ENCODE assay signal across 17 mouse cellular contexts in the genomic region with DNA sequence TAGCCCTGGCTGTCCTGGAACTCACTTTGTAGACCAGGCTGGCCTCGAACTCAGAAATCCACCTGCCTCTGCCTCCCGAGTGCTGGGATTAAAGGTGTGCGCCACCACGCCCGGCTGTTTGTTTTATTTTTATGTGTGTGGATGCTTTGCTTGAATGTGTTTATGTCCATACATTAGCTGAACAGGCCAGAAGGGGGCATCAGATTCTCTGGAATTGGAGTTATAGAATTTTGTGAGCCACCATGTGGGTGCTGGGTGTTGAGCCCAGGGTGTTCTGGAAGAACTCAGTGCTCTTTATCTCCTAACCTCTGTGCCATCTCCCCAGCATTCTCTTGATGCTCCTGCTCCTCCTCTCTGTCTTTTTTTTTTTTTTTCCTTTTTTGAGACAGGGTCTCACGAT. TPM values are rescaled to one million over a fixed set of nuclear protein-coding genes. Genes with fewer than 3 reads are reported as not detected.
DNase-seq lines count a peak whose midpoint lies in the region; ATAC-seq and TF ChIP-seq lines count a peak whose summit lies in the region.
"Had no signal": no experiment of that assay in that cellular context is flagged by ENCODE, and none has a peak within 500 bp of the region (broad histone marks: within the 10 kb centered on the region; RNA-seq: fewer than 3 reads in every experiment).

No protein-coding gene starts in this region.

- no peaks in the 10 kb centered on the region for H3K9me3 ChIP-seq in kidney, postnatal 0 days (replicated peaks; ENCODE audit: low read length)
- H3K9me3 ChIP-seq in kidney, embryonic 14.5 days (ENCODE audit: control insufficient read depth, low read length) = no peaks in the 10 kb centered on the region
- no peaks in the 10 kb centered on the region for H3K9me3 ChIP-seq in forebrain, embryonic 11.5 days (ENCODE audit: control insufficient read depth, low read length)
- H3K9me3 ChIP-seq: heart, embryonic 10.5 days; neural tube, embryonic 13.5 days had no signal

- DNase-seq in kidney, postnatal 0 days (ENCODE audit: low spot score) = no peak
- DNase-seq in 3T3-L1 (ENCODE audit: low read depth, low spot score) = peak; percentile 31
- DNase-seq in B cell, adult 2 months = peak; percentile 9 to 12
- peak; percentile 29 for DNase-seq in induced T-regulatory cell, adult 2 months (ENCODE audit: low read depth)
- no peak for DNase-seq in forebrain, embryonic 11.5 days (ENCODE audit: low spot score)
- no peak for DNase-seq in adrenal gland, adult 2 months
- DNase-seq: cerebellum, adult 9-11 months; gastrocnemius, postnatal 14 days; heart, postnatal 10 days; kidney, adult 2 months; kidney, postnatal 4 days; liver; lung, adult 2 months had no signal

- ATAC-seq in kidney, postnatal 0 days (replicated peaks; ENCODE audit: low FRiP score, low read depth) = no peak
- no peak for ATAC-seq in kidney, embryonic 14.5 days (ENCODE audit: low FRiP score, low TSS enrichment)
- ATAC-seq in forebrain, embryonic 11.5 days (replicated peaks; ENCODE audit: low FRiP score) = no peak

- no peak overlapping the region for H3K9ac ChIP-seq in kidney, postnatal 0 days (ENCODE audit: low read depth, low read length)
- H3K9ac ChIP-seq in kidney, embryonic 14.5 days (ENCODE audit: low read depth, low read length) = no peak overlapping the region
- H3K9ac ChIP-seq in forebrain, embryonic 11.5 days (ENCODE audit: low read length) = no peak overlapping the region
- H3K9ac ChIP-seq: hindbrain, embryonic 14.5 days; neural tube, embryonic 13.5 days had no signal

- no peak overlapping the region for H3K27ac ChIP-seq in kidney, postnatal 0 days
- H3K27ac ChIP-seq in kidney, embryonic 14.5 days (ENCODE audit: low read depth, low read length) = no peak overlapping the region
- H3K27ac ChIP-seq in forebrain, embryonic 11.5 days (ENCODE audit: low read depth, low read length) = no peak overlapping the region
- H3K27ac ChIP-seq: heart, embryonic 10.5 days; hindbrain, embryonic 14.5 days; neural tube, embryonic 13.5 days had no signal

- no peaks in the 10 kb centered on the region for H3K4me1 ChIP-seq in kidney, postnatal 0 days (replicated peaks; ENCODE audit: insufficient read depth, low read length)
- H3K4me1 ChIP-seq in kidney, embryonic 14.5 days (ENCODE audit: control insufficient read depth, insufficient read depth, low read length) = no peaks in the 10 kb centered on the region
- no peaks in the 10 kb centered on the region for H3K4me1 ChIP-seq in forebrain, embryonic 11.5 days (replicated peaks; ENCODE audit: control insufficient read depth, insufficient read depth, low read length)
- H3K4me1 ChIP-seq: heart, embryonic 10.5 days; neural tube, embryonic 13.5 days had no signal

- WGBS in kidney, postnatal 0 days = 86% methylated on average over 6 of the region's 6 CpGs
- WGBS in kidney, embryonic 14.5 days = 88% methylated on average over 6 of the region's 6 CpGs
- 87% methylated on average over 6 of the region's 6 CpGs for WGBS in forebrain, embryonic 11.5 days

- TF ChIP-seq CTCF in kidney, postnatal 0 days (IDR thresholded peaks at IDR 0.05; ENCODE audit: low read depth) = peak; percentile 14; the same call in 1 of the 2 replicates

- H3K36me3 ChIP-seq in kidney, postnatal 0 days (ENCODE audit: insufficient read depth, low read length) = no peaks in the 10 kb centered on the region
- H3K36me3 ChIP-seq in kidney, embryonic 14.5 days (ENCODE audit: control insufficient read depth, insufficient read depth, low read length) = no peaks in the 10 kb centered on the region
- H3K36me3 ChIP-seq in forebrain, embryonic 11.5 days (ENCODE audit: control insufficient read depth, insufficient read depth, low read length) = no peaks in the 10 kb centered on the region
- H3K36me3 ChIP-seq: heart, embryonic 10.5 days; neural tube, embryonic 13.5 days had no signal

- no peak overlapping the region for H3K4me2 ChIP-seq in kidney, postnatal 0 days (ENCODE audit: low read length)
- no peak overlapping the region for H3K4me2 ChIP-seq in kidney, embryonic 14.5 days (replicated peaks; ENCODE audit: low read depth, low read length)
- no peak overlapping the region for H3K4me2 ChIP-seq in forebrain, embryonic 11.5 days (ENCODE audit: low read depth, low read length, severe bottlenecking)
- H3K4me2 ChIP-seq: hindbrain, embryonic 14.5 days; neural tube, embryonic 13.5 days had no signal

- no peaks in the 10 kb centered on the region for H3K27me3 ChIP-seq in kidney, postnatal 0 days (ENCODE audit: insufficient read depth, low read length)
- H3K27me3 ChIP-seq in kidney, embryonic 14.5 days (ENCODE audit: control insufficient read depth, insufficient read depth, low read length) = no peaks in the 10 kb centered on the region
- no peaks in the 10 kb centered on the region for H3K27me3 ChIP-seq in forebrain, embryonic 11.5 days (ENCODE audit: control insufficient read depth, insufficient read depth, low read length)
- H3K27me3 ChIP-seq: neural tube, embryonic 13.5 days had no signal

- no peak overlapping the region for H3K4me3 ChIP-seq in kidney, postnatal 0 days (replicated peaks; ENCODE audit: low read depth, low read length)
- no peak overlapping the region for H3K4me3 ChIP-seq in kidney, embryonic 14.5 days (ENCODE audit: low read length)
- no peak overlapping the region for H3K4me3 ChIP-seq in forebrain, embryonic 11.5 days (ENCODE audit: low read depth, low read length)
- H3K4me3 ChIP-seq: heart, embryonic 10.5 days; neural tube, embryonic 13.5 days had no signal

RNA-seq across cellular contexts. Expression of a gene that starts 7.4 kb away (rescaled TPM):
- polyA plus RNA-seq in kidney, postnatal 0 days (2015; fragmentation: Nextera tagmentation; extraction: Ambion mirVana) = 14.5 and 15.2 TPM in 2 replicates
- 25.5 and 26.5 TPM in 2 replicates for polyA plus RNA-seq in kidney, embryonic 14.5 days (2014; fragmentation: Nextera tagmentation; extraction: Ambion mirVana)
- polyA plus RNA-seq in forebrain, embryonic 11.5 days (2014; fragmentation: Nextera tagmentation; extraction: Ambion mirVana) = 34.6 and 35.1 TPM in 2 replicates
- 1 to 10 TPM; 5.6 to 5.8 TPM for total RNA-seq in adrenal gland, adult 2 months (2021)
- polyA plus RNA-seq in adrenal gland, adult 2 months (2012; rRNA removed) = 7.3 and 9.8 TPM in 2 replicates

RNA-seq across cellular contexts. Expression of a gene that starts 7.5 kb away (rescaled TPM):
- polyA plus RNA-seq in kidney, postnatal 0 days (2015; fragmentation: Nextera tagmentation; extraction: Ambion mirVana) = 39.0 and 44.9 TPM in 2 replicates
- polyA plus RNA-seq in kidney, embryonic 14.5 days (2014; fragmentation: Nextera tagmentation; extraction: Ambion mirVana) = 27.3 and 40.8 TPM in 2 replicates
- 41.5 and 43.6 TPM in 2 replicates for polyA plus RNA-seq in forebrain, embryonic 11.5 days (2014; fragmentation: Nextera tagmentation; extraction: Ambion mirVana)
- 10 to 100 TPM; 51.6 to 61.2 TPM for total RNA-seq in adrenal gland, adult 2 months (2021)
- 12.9 and 20.2 TPM in 2 replicates for polyA plus RNA-seq in adrenal gland, adult 2 months (2012; rRNA removed)

RNA-seq across cellular contexts. Expression of a gene that starts 30.5 kb away (rescaled TPM):
- 0.93 and 1.4 TPM in 2 replicates for polyA plus RNA-seq in kidney, postnatal 0 days (2015; fragmentation: Nextera tagmentation; extraction: Ambion mirVana)
- 1.2 and 1.6 TPM in 2 replicates for polyA plus RNA-seq in kidney, embryonic 14.5 days (2014; fragmentation: Nextera tagmentation; extraction: Ambion mirVana)
- polyA plus RNA-seq in forebrain, embryonic 11.5 days (2014; fragmentation: Nextera tagmentation; extraction: Ambion mirVana) = 0.48 TPM in 1 of 2 replicates, not detected in the other
- under 1 TPM; 0.72 to 0.73 TPM for total RNA-seq in adrenal gland, adult 2 months (2021)
- 0.97 TPM in 1 of 2 replicates, not detected in the other for polyA plus RNA-seq in adrenal gland, adult 2 months (2012; rRNA removed)

RNA-seq across cellular contexts. Expression of a gene that starts 30.6 kb away (rescaled TPM):
- polyA plus RNA-seq in kidney, postnatal 0 days (2015; fragmentation: Nextera tagmentation; extraction: Ambion mirVana) = 17.4 and 20.4 TPM in 2 replicates
- 18.8 and 43.8 TPM in 2 replicates for polyA plus RNA-seq in kidney, embryonic 14.5 days (2014; fragmentation: Nextera tagmentation; extraction: Ambion mirVana)
- 46.2 and 52.9 TPM in 2 replicates for polyA plus RNA-seq in forebrain, embryonic 11.5 days (2014; fragmentation: Nextera tagmentation; extraction: Ambion mirVana)
- 1 to 10 TPM; 5.4 to 9.1 TPM for total RNA-seq in adrenal gland, adult 2 months (2021)
- polyA plus RNA-seq in adrenal gland, adult 2 months (2012; rRNA removed) = 4.5 and 5.9 TPM in 2 replicates

RNA-seq across cellular contexts. Expression of a gene that starts 56.6 kb away (rescaled TPM):
- 20.8 and 21.2 TPM in 2 replicates for polyA plus RNA-seq in kidney, postnatal 0 days (2015; fragmentation: Nextera tagmentation; extraction: Ambion mirVana)
- polyA plus RNA-seq in kidney, embryonic 14.5 days (2014; fragmentation: Nextera tagmentation; extraction: Ambion mirVana) = 25.2 and 29.3 TPM in 2 replicates
- 18.6 and 20.7 TPM in 2 replicates for polyA plus RNA-seq in forebrain, embryonic 11.5 days (2014; fragmentation: Nextera tagmentation; extraction: Ambion mirVana)
- 10 to 100 TPM; 18.1 to 21.3 TPM for total RNA-seq in adrenal gland, adult 2 months (2021)
- 10.4 and 13.0 TPM in 2 replicates for polyA plus RNA-seq in adrenal gland, adult 2 months (2012; rRNA removed)

Comparison
In these comparisons a context has a peak if more than half of its experiments do, and no peak if none do; other contexts are left out.
1. DNase-seq: peak in 3T3-L1 (single experiment), B cell, adult 2 months (2 of 2) and induced T-regulatory cell, adult 2 months (single experiment); none in kidney, postnatal 0 days (single experiment), forebrain, embryonic 11.5 days (single experiment) and adrenal gland, adult 2 months (single experiment).